Mouse (Mus musculus) stomach, embryonic 14.5 days (tissue): ENCODE measurements around the gene Cdh16. TPM values are rescaled to one million over a fixed set of nuclear protein-coding genes. Genes with fewer than 3 reads are reported as not detected.

ENCODE experiments used
- ATAC-seq: fragments of 200-750 bp; cut with Nextera tagmentation; 2 replicates; pipeline ENCODE4 v1.8.0; 2017; ENCODE audit warnings: low read depth, moderate TSS enrichment; ENCODE audit not compliant: insufficient number of reproducible peaks, insufficient read depth, low FRiP score
- H3K27ac ChIP-seq: fragments of 300-500 bp; sonication (generic); 2 replicates; pipeline ENCODE4 v1.5.1; 2014; ENCODE audit warnings: mild to moderate bottlenecking, low read length, moderate library complexity, mixed read lengths
- H3K27me3 ChIP-seq: fragments of 300-500 bp; sonication (generic); 2 replicates; pipeline ENCODE4 v1.6.1; 2014; ENCODE audit warnings: low read length, control low read depth, mixed read lengths; ENCODE audit not compliant: control insufficient read depth, insufficient read depth
- H3K36me3 ChIP-seq: fragments of 300-500 bp; sonication (generic); 2 replicates; pipeline ENCODE4 v1.6.1; 2014; ENCODE audit warnings: mild to moderate bottlenecking, control low read depth, low read length, moderate library complexity, mixed read lengths; ENCODE audit not compliant: control insufficient read depth, insufficient read depth
- H3K4me1 ChIP-seq: fragments of 300-500 bp; sonication (generic); 2 replicates; pipeline ENCODE4 v1.6.1; 2014; ENCODE audit warnings: low read length, control low read depth, mixed read lengths; ENCODE audit not compliant: control insufficient read depth, insufficient read depth
- H3K4me2 ChIP-seq: fragments of 300-500 bp; sonication (generic); replicated peaks from 2 replicates; pipeline ENCODE4 v1.6.1; 2014; ENCODE audit warnings: low read depth, low read length, control low read depth
- H3K4me3 ChIP-seq: fragments of 300-500 bp; sonication (generic); 2 replicates; pipeline ENCODE4 v1.5.1; 2014; ENCODE audit warnings: low read depth, low read length, control low read depth
- H3K9ac ChIP-seq: fragments of 300-500 bp; sonication (generic); replicated peaks from 2 replicates; pipeline ENCODE4 v1.6.1; 2014; ENCODE audit warnings: low read depth, mild to moderate bottlenecking, control low read depth, low read length, moderate library complexity, mixed read lengths
- H3K9me3 ChIP-seq: fragments of 300-500 bp; sonication (generic); 2 replicates; pipeline ENCODE4 v1.6.1; 2016; ENCODE audit warnings: low read depth, low read length, control low read depth; ENCODE audit not compliant: control insufficient read depth
- WGBS: fragments of 180-500 bp; shearing (Covaris S2); extraction: QIAGEN DNeasy Blood & Tissue Kit; methylation state at CpG from one replicate; pipeline ENCODE4 v1.1.7; 2014; 5-methylcytosine and 5-hydroxymethylcytosine counted together
- polyA plus RNA-seq: library from polyadenylated mRNA; unstranded; fragments of >200 nt; fragmentation: Nextera tagmentation; extraction: Ambion mirVana; gene quantifications from 2 replicates; pipeline ENCODE4 v1.2.1, GENCODE M21; 2014

Cdh16 gene
- polyA plus RNA-seq, 1 experiment from 2014 or later, result 4.9 TPM

GRCm38 (mm10) chr8:104607944-104608343, 16.3 kb downstream of the Cdh16 start:
- WGBS, result 84% methylated on average over 2 of the region's 2 CpGs
- no peaks in the 10 kb centered on the region for H3K27me3 ChIP-seq
- H3K4me1 ChIP-seq, result peaks cover 14% of the 10 kb centered on the region; the same call in 1 of the 2 replicates
- H3K4me2 ChIP-seq, result no peak overlapping the region
- ATAC-seq, result no peak
- H3K9me3 ChIP-seq, result no peaks in the 10 kb centered on the region
- H3K36me3 ChIP-seq, result no peaks in the 10 kb centered on the region
- no peak overlapping the region for H3K4me3 ChIP-seq
- no peak overlapping the region for H3K9ac ChIP-seq
- H3K27ac ChIP-seq, result no peak overlapping the region

GRCm38 (mm10) chr8:104606329-104606728, 17.9 kb downstream of the Cdh16 start:
- H3K27me3 ChIP-seq, result no peaks in the 10 kb centered on the region
- no peaks in the 10 kb centered on the region for H3K9me3 ChIP-seq
- peaks cover 19% of the 10 kb centered on the region; the same call in 1 of the 2 replicates for H3K4me1 ChIP-seq
- H3K9ac ChIP-seq, result no peak overlapping the region
- H3K4me2 ChIP-seq, result no peak overlapping the region
- WGBS, result 29% methylated on average over 6 of the region's 6 CpGs
- H3K27ac ChIP-seq, result no peak overlapping the region
- H3K36me3 ChIP-seq, result no peaks in the 10 kb centered on the region
- no peak overlapping the region for H3K4me3 ChIP-seq
- peak; percentile 21; the same call in 1 of the 2 replicates for ATAC-seq

GRCm38 (mm10) chr8:104603245-104603593, 21.0 kb downstream of the Cdh16 start:
- no peaks in the 10 kb centered on the region for H3K36me3 ChIP-seq
- H3K9ac ChIP-seq, result no peak overlapping the region
- no peaks in the 10 kb centered on the region for H3K9me3 ChIP-seq
- H3K4me3 ChIP-seq, result no peak overlapping the region
- H3K27me3 ChIP-seq, result no peaks in the 10 kb centered on the region
- WGBS, result 70% methylated on average over 4 of the region's 4 CpGs
- no peak overlapping the region for H3K4me2 ChIP-seq
- H3K27ac ChIP-seq, result no peak overlapping the region
- H3K4me1 ChIP-seq, result peaks cover 6% of the 10 kb centered on the region; the same call in 1 of the 2 replicates
- ATAC-seq, result no peak

- Histone ChIP-seq H3K4me1 (peaks cover 6% of the 10 kb centered on the region; the same call in 1 of the 2 replicates), H3K27me3 (no peaks in the 10 kb centered on the region), H3K9me3 (no peaks in the 10 kb centered on the region), H3K9ac (peak overlapping the region; percentile 28; the same call in 1 of the 2 replicates), H3K36me3 (no peaks in the 10 kb centered on the region), H3K4me2 (peak overlapping the region; percentile 41), H3K4me3 (peak overlapping the region; percentile 21; the same call in 1 of the 2 replicates), H3K27ac (no peak overlapping the region)
- peak; percentile 84 for ATAC-seq
- 20% methylated on average over 21 of the region's 21 CpGs for WGBS
These were observed 21.5 kb downstream of the Cdh16 start for GRCm38 (mm10) chr8:104602468-104603244.

- H3K27ac ChIP-seq, result no peak overlapping the region
- no peaks in the 10 kb centered on the region for H3K9me3 ChIP-seq
- ATAC-seq, result peak; percentile 44; the same call in 1 of the 2 replicates
- WGBS, result 3% methylated on average over 12 of the region's 12 CpGs
- no peaks in the 10 kb centered on the region for H3K27me3 ChIP-seq
- H3K36me3 ChIP-seq, result no peaks in the 10 kb centered on the region
- H3K9ac ChIP-seq, result peak overlapping the region; percentile 28; the same call in 1 of the 2 replicates
- H3K4me2 ChIP-seq, result peak overlapping the region; percentile 41
- peaks cover 6% of the 10 kb centered on the region; the same call in 1 of the 2 replicates for H3K4me1 ChIP-seq
- peak overlapping the region; percentile 21; the same call in 1 of the 2 replicates for H3K4me3 ChIP-seq
These were observed 22.2 kb downstream of the Cdh16 start for GRCm38 (mm10) chr8:104601941-104602371.

- ATAC-seq, result no peak
- H3K9me3 ChIP-seq, result no peaks in the 10 kb centered on the region
- WGBS, result 28% methylated on average over 7 of the region's 7 CpGs
- peaks cover 2% of the 10 kb centered on the region; the same call in 1 of the 2 replicates for H3K36me3 ChIP-seq
- H3K27ac ChIP-seq, result no peak overlapping the region
- H3K9ac ChIP-seq, result 0 out of 2 replicates have a peak overlapping the region, but pooled peaks have one; percentile 14
- H3K4me1 ChIP-seq, result peaks cover 6% of the 10 kb centered on the region; the same call in 1 of the 2 replicates
- H3K4me3 ChIP-seq, result no peak overlapping the region
- H3K4me2 ChIP-seq, result peak overlapping the region; percentile 41; the same call in 1 of the 2 replicates
- H3K27me3 ChIP-seq, result no peaks in the 10 kb centered on the region
These were observed 22.8 kb downstream of the Cdh16 start for GRCm38 (mm10) chr8:104601386-104601785.

- Histone ChIP-seq H3K9me3 (no peaks in the 10 kb centered on the region), H3K4me1 (peaks cover 6% of the 10 kb centered on the region; the same call in 1 of the 2 replicates), H3K27me3 (no peaks in the 10 kb centered on the region), H3K27ac (no peak overlapping the region), H3K4me2 (no peak overlapping the region), H3K36me3 (peaks cover 24% of the 10 kb centered on the region), H3K9ac (no peak overlapping the region), H3K4me3 (no peak overlapping the region)
- no peak for ATAC-seq
- 25% methylated on average over 6 of the region's 6 CpGs for WGBS
These were observed 25.7 kb downstream of the Cdh16 start for GRCm38 (mm10) chr8:104598496-104598895.

GRCm38 (mm10) chr8:104597656-104598055, 26.5 kb downstream of the Cdh16 start:
- no peak overlapping the region for H3K4me2 ChIP-seq
- H3K27ac ChIP-seq, result peak overlapping the region; percentile 6; the same call in 1 of the 2 replicates
- H3K9me3 ChIP-seq, result no peaks in the 10 kb centered on the region
- H3K9ac ChIP-seq, result no peak overlapping the region
- H3K4me3 ChIP-seq, result no peak overlapping the region
- H3K4me1 ChIP-seq, result peaks cover 6% of the 10 kb centered on the region; the same call in 1 of the 2 replicates
- peaks cover 25% of the 10 kb centered on the region for H3K36me3 ChIP-seq
- no peaks in the 10 kb centered on the region for H3K27me3 ChIP-seq
- no peak for ATAC-seq
- WGBS, result 63% methylated on average over 6 of the region's 6 CpGs
